Mouse (Mus musculus) limb, embryonic 14.5 days (tissue): Measurements from ENCODE around the gene Plcd3. TPM values are rescaled to one million over a fixed set of nuclear protein-coding genes. Genes with fewer than 3 reads are reported as not detected.

Experiments used
- ATAC-seq: fragments of 200-750 bp; cut with Nextera tagmentation; 2 replicates; pipeline ENCODE4 v1.8.0; 2017; ENCODE audit warnings: low read depth, moderate number of reproducible peaks, moderate TSS enrichment; ENCODE audit not compliant: low FRiP score
- DNase-seq: peaks from one replicate; pipeline ENCODE4 v3.0.0-alpha.2; 2015; ENCODE audit warnings: low spot score
- H3K27ac ChIP-seq: fragments of 300-500 bp; sonication (generic); replicated peaks from 2 replicates; pipeline ENCODE4 v1.5.1; 2014; ENCODE audit warnings: low read depth, mild to moderate bottlenecking, low read length, moderate library complexity, mixed read lengths
- H3K27me3 ChIP-seq: fragments of 300-500 bp; sonication (generic); 2 replicates; pipeline ENCODE4 v1.6.1; 2014; ENCODE audit warnings: low read length, mixed read lengths; ENCODE audit not compliant: control insufficient read depth, insufficient read depth
- H3K36me3 ChIP-seq: fragments of 300-500 bp; sonication (generic); 2 replicates; pipeline ENCODE4 v1.6.1; 2014; ENCODE audit warnings: mild to moderate bottlenecking, low read length, moderate library complexity, mixed read lengths; ENCODE audit not compliant: control insufficient read depth, insufficient read depth
- H3K4me1 ChIP-seq: fragments of 300-500 bp; sonication (generic); 2 replicates; pipeline ENCODE4 v1.6.1; 2014; ENCODE audit warnings: antibody characterized with exemption, low read length, mixed read lengths; ENCODE audit not compliant: control insufficient read depth, insufficient read depth
- H3K4me2 ChIP-seq: fragments of 300-500 bp; sonication (generic); replicated peaks from 2 replicates; pipeline ENCODE4 v1.6.1; 2014; ENCODE audit warnings: low read depth, mild to moderate bottlenecking, low read length, moderate library complexity; ENCODE audit not compliant: severe bottlenecking
- H3K4me3 ChIP-seq: fragments of 300-500 bp; sonication (generic); replicated peaks from 2 replicates; pipeline ENCODE4 v1.5.1; 2014; ENCODE audit warnings: low read length
- H3K9ac ChIP-seq: fragments of 300-500 bp; sonication (generic); 2 replicates; pipeline ENCODE4 v1.6.1; 2014; ENCODE audit warnings: mild to moderate bottlenecking, low read depth, low read length, moderate library complexity; ENCODE audit not compliant: severe bottlenecking
- H3K9me3 ChIP-seq: fragments of 300-500 bp; sonication (generic); 2 replicates; pipeline ENCODE4 v1.6.1; 2016; ENCODE audit warnings: low read length; ENCODE audit not compliant: control insufficient read depth
- POLR2A ChIP-seq: fragments of 200-500 bp; IDR thresholded peaks from 2 replicates; pipeline ENCODE4 v1.8.0; 2012; ENCODE audit warnings: inconsistent platforms, mild to moderate bottlenecking, moderate library complexity, borderline replicate concordance; ENCODE audit not compliant: insufficient read depth, insufficient read length; ENCODE audit errors: extremely low read depth
- WGBS: fragments of 180-500 bp; shearing (Covaris S2); extraction: QIAGEN DNeasy Blood & Tissue Kit; methylation state at CpG from one replicate; pipeline ENCODE4 v1.1.7; 2014; 5-methylcytosine and 5-hydroxymethylcytosine counted together
- polyA plus RNA-seq, 2 experiments: library from polyadenylated mRNA; depleted of rRNA in 1 of 2; stranded (reverse) in 1 of 2; unstranded in 1 of 2; fragments of >200 nt; fragmentation: Nextera tagmentation in 1 of 2; extraction: Ambion mirVana in 1 of 2; gene quantifications; 2 replicates each; pipeline versions ENCODE4 v1.2.1 to v1.2.3; 2012 to 2014

The Plcd3 gene
- polyA plus RNA-seq, 2 experiments, result 3.8 to 10.3 TPM

DNA sequence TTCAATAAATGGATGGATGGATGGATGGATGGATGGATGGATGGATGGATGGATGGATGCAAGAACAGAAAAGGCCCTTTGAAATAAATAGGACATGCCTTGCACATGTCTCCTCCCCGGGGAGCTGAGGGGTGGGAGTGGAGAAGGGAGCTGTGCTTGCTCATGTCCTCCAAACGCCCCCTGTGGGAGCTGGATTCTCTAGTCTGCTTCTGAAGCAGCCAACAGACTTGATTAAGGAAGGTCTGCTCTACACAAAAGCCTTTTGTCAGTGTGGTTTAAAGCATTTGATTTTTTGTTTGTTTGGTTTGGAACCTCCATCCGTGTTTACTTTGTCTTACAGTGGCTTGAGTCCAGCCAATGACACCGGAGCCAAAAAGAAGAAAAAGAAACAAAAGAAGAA, 58.6 kb downstream of the Plcd3 start:
- DNase-seq (no peak), ATAC-seq (no peak)
- no peak overlapping the region for H3K9ac ChIP-seq
- no peak overlapping the region for H3K4me3 ChIP-seq
- H3K9me3 ChIP-seq, result no peaks in the 10 kb centered on the region
- H3K27ac ChIP-seq, result no peak overlapping the region
- no peak overlapping the region for H3K4me2 ChIP-seq
- 91% methylated on average over 4 of the region's 4 CpGs for WGBS
- no peak for TF ChIP-seq POLR2A
- no peaks in the 10 kb centered on the region for H3K4me1 ChIP-seq
- no peaks in the 10 kb centered on the region for H3K27me3 ChIP-seq
- peaks cover 57% of the 10 kb centered on the region for H3K36me3 ChIP-seq

DNA sequence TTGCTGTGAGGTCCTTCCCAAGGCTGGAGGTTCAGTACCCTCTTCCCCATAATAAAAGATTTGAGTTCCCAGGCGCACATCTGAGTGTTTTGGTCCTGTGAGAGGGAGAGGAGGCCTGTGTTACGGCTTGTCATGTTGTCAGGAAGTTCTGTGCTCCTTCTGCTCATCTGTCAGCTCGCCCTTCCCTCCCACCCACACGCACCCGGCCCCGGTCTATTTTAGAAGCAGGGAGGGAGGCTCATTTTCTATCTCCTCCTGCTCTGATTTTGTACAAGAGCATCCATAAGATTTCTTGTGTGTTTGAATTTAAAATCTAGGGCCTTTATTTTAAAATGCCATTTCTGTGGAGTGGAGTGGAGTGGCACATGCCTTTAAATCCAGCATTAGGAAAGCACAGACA, 63.4 kb downstream of the Plcd3 start:
- H3K27me3 ChIP-seq, result no peaks in the 10 kb centered on the region
- no peaks in the 10 kb centered on the region for H3K9me3 ChIP-seq
- WGBS, result 87% methylated on average over 6 of the region's 6 CpGs
- H3K9ac ChIP-seq, result no peak overlapping the region
- no peaks in the 10 kb centered on the region for H3K4me1 ChIP-seq
- H3K36me3 ChIP-seq, result peaks cover 17% of the 10 kb centered on the region
- TF ChIP-seq POLR2A, result no peak
- ATAC-seq (no peak), DNase-seq (no peak)
- H3K4me2 ChIP-seq, result no peak overlapping the region
- no peak overlapping the region for H3K4me3 ChIP-seq
- no peak overlapping the region for H3K27ac ChIP-seq

DNA sequence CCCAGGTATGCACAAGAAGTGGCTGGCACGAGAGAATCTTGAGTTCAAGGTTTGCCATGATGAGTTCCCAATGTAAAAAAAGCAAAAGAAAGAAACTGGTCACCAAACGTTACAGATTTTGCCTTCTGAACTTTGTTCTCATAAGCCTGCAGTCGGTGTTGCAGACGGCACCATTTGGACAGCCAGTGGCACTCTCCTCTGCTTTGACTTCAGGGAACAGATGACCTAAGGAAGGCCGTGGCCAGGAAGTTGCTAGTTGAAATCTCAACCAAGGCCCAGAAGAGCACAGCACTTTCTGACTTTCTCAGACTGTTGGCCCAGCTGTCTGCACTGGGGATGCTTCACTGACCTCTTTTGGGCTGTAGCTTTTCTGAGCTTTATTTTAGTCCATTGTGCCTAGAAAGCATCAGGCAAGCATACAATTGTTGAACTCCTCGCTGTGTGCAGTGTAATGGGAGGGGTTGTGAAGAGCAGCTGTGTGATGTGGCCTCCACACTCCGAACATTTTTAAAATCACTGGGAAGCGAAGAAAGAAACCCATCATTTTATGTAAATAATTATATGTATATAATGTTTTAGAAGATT, 64.5 kb downstream of the Plcd3 start:
- H3K36me3 ChIP-seq, result peaks cover 12% of the 10 kb centered on the region
- no peaks in the 10 kb centered on the region for H3K4me1 ChIP-seq
- no peak overlapping the region for H3K27ac ChIP-seq
- no peak for TF ChIP-seq POLR2A
- H3K4me2 ChIP-seq, result no peak overlapping the region
- no peaks in the 10 kb centered on the region for H3K9me3 ChIP-seq
- H3K9ac ChIP-seq, result no peak overlapping the region
- H3K4me3 ChIP-seq, result no peak overlapping the region
- no peak for ATAC-seq
- 87% methylated on average over 8 of the region's 8 CpGs for WGBS
- H3K27me3 ChIP-seq, result no peaks in the 10 kb centered on the region
- no peak for DNase-seq

DNA sequence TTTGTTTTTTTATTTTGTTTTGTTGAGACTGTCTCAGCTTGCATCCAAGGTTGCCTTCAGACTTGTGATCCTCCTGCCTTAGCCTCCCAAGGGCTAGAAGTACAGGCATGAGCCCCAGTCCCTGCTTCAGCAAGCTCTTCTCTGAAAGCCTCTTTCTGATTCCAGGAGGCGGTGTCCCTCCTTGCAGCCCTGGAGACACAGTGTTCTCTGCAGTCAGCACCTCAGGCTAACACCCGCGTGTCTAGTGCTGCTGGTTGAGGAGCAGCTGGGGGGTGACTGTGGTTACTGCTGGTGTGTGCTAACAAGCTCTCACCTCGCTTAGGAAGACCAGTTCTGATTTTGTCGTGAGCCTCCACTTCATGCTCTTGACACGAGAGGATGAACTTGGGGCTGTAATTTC, 66.5 kb downstream of the Plcd3 start:
- Histone ChIP-seq H3K9ac (no peak overlapping the region), H3K27ac (no peak overlapping the region), H3K27me3 (no peaks in the 10 kb centered on the region), H3K4me2 (no peak overlapping the region), H3K9me3 (no peaks in the 10 kb centered on the region), H3K4me1 (no peaks in the 10 kb centered on the region), H3K36me3 (peaks cover 12% of the 10 kb centered on the region), H3K4me3 (no peak overlapping the region)
- WGBS, result 78% methylated on average over 6 of the region's 6 CpGs
- DNase-seq (no peak), ATAC-seq (no peak)
- TF ChIP-seq POLR2A, result no peak

DNA sequence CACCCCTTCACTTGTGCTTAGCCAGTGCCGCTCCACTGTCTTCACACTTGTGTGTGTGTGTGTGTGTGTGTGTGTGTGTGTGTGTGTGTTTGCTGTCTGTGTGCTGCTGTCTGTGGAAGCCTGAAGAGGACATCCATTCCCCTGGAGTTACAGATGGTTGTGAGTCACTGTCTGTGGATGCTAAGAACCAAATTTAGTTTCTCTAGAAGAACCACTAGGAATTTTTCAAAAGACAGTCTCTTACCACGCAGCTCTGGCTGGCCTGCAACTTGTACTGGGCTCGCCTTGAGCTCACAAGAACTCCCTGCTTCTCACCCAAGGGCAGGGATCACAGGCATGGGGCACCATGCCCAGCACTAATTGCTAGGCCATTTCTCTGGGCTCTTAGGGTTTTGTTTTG, 68.4 kb downstream of the Plcd3 start:
- no peak overlapping the region for H3K9ac ChIP-seq
- no peak overlapping the region for H3K27ac ChIP-seq
- H3K9me3 ChIP-seq, result no peaks in the 10 kb centered on the region
- TF ChIP-seq POLR2A, result no peak
- ATAC-seq (no peak), DNase-seq (no peak)
- peaks cover 5% of the 10 kb centered on the region for H3K36me3 ChIP-seq
- WGBS, result 91% methylated on average over 3 of the region's 3 CpGs
- no peaks in the 10 kb centered on the region for H3K27me3 ChIP-seq
- H3K4me1 ChIP-seq, result peaks cover 4% of the 10 kb centered on the region; the same call in 1 of the 2 replicates
- H3K4me3 ChIP-seq, result no peak overlapping the region
- H3K4me2 ChIP-seq, result no peak overlapping the region
